In genomic region chr16:31290281-31290680, GRCm38 (mm10) we compare ENCODE assay signal across 8 mouse cellular contexts. TPM values are rescaled to one million over a fixed set of nuclear protein-coding genes. Genes with fewer than 3 reads are reported as not detected.
DNase-seq lines count a peak whose midpoint lies in the region; ATAC-seq lines count a peak whose summit lies in the region.

No protein-coding gene starts in this region.

- H3K4me1 ChIP-seq in forebrain, embryonic 14.5 days (ENCODE audit: control insufficient read depth, insufficient read depth, low read length): no peaks in the 10 kb centered on the region
- H3K4me1 ChIP-seq in forebrain, embryonic 11.5 days (replicated peaks; ENCODE audit: control insufficient read depth, insufficient read depth, low read length): no peaks in the 10 kb centered on the region
- H3K4me1 ChIP-seq in brown adipose tissue, adult 24 weeks (ENCODE audit: control insufficient read depth, insufficient read depth, insufficient read length, low read length): peaks cover 6% of the 10 kb centered on the region; the same call in 1 of the 2 replicates
- peaks cover 23% of the 10 kb centered on the region for H3K4me1 ChIP-seq in heart, embryonic 12.5 days (replicated peaks)
- H3K4me1 ChIP-seq in hindbrain, embryonic 13.5 days (replicated peaks): no peaks in the 10 kb centered on the region

- H3K9ac ChIP-seq in forebrain, embryonic 14.5 days (ENCODE audit: low read length): no peak overlapping the region
- no peak overlapping the region for H3K9ac ChIP-seq in forebrain, embryonic 11.5 days (ENCODE audit: low read length)
- H3K9ac ChIP-seq in heart, embryonic 12.5 days: no peak overlapping the region; the same call in 1 of the 2 replicates
- H3K9ac ChIP-seq in hindbrain, embryonic 13.5 days: no peak overlapping the region

- no peak for ATAC-seq in forebrain, embryonic 14.5 days
- no peak for ATAC-seq in forebrain, embryonic 11.5 days (replicated peaks; ENCODE audit: low FRiP score)
- ATAC-seq in heart, embryonic 12.5 days (ENCODE audit: insufficient number of reproducible peaks, low FRiP score): peak; percentile 85
- ATAC-seq in hindbrain, embryonic 13.5 days (ENCODE audit: low FRiP score): no peak

- H3K4me3 ChIP-seq in forebrain, embryonic 14.5 days (ENCODE audit: low read depth, low read length): no peak overlapping the region
- H3K4me3 ChIP-seq in forebrain, embryonic 11.5 days (ENCODE audit: low read depth, low read length): no peak overlapping the region
- peak overlapping the region; percentile 36 for H3K4me3 ChIP-seq in brown adipose tissue, adult 24 weeks (ENCODE audit: insufficient read depth, low read depth, low read length)
- no peak overlapping the region for H3K4me3 ChIP-seq in heart, embryonic 12.5 days
- H3K4me3 ChIP-seq in hindbrain, embryonic 13.5 days: no peak overlapping the region

- DNase-seq in forebrain, embryonic 14.5 days (ENCODE audit: low spot score): peak; percentile 60
- DNase-seq in forebrain, embryonic 11.5 days (ENCODE audit: low spot score): no peak
- peak; percentile 86 to 92 for DNase-seq in kidney, postnatal 4 days
- DNase-seq in lung, postnatal 10 days: peak; percentile 96
- DNase-seq in splenic B cell, adult 2 months (ENCODE audit: low read depth, low spot score): peak; percentile 59

- WGBS in forebrain, embryonic 14.5 days: 75% methylated on average over 10 of the region's 10 CpGs
- WGBS in forebrain, embryonic 11.5 days: 86% methylated on average over 10 of the region's 10 CpGs
- 18% methylated on average over 10 of the region's 10 CpGs for WGBS in heart, embryonic 12.5 days
- WGBS in hindbrain, embryonic 13.5 days: 77% methylated on average over 10 of the region's 10 CpGs

- H3K27me3 ChIP-seq in forebrain, embryonic 14.5 days (replicated peaks; ENCODE audit: control insufficient read depth, insufficient read depth, low read length): no peaks in the 10 kb centered on the region
- H3K27me3 ChIP-seq in forebrain, embryonic 11.5 days (ENCODE audit: control insufficient read depth, insufficient read depth, low read length): no peaks in the 10 kb centered on the region
- no peaks in the 10 kb centered on the region for H3K27me3 ChIP-seq in heart, embryonic 12.5 days (replicated peaks)
- H3K27me3 ChIP-seq in splenic B cell, adult 2 months (ENCODE audit: control insufficient read depth, insufficient read depth, low read length, poor library complexity, severe bottlenecking): no peaks in the 10 kb centered on the region
- H3K27me3 ChIP-seq in hindbrain, embryonic 13.5 days: no peaks in the 10 kb centered on the region

- H3K27ac ChIP-seq in forebrain, embryonic 14.5 days (ENCODE audit: low read depth, low read length): no peak overlapping the region
- no peak overlapping the region for H3K27ac ChIP-seq in forebrain, embryonic 11.5 days (ENCODE audit: low read depth, low read length)
- H3K27ac ChIP-seq in brown adipose tissue, adult 24 weeks (replicated peaks; ENCODE audit: low read depth, low read length): peak overlapping the region; percentile 99
- peak overlapping the region; percentile 89 for H3K27ac ChIP-seq in heart, embryonic 12.5 days (ENCODE audit: poor library complexity, severe bottlenecking)
- H3K27ac ChIP-seq in hindbrain, embryonic 13.5 days: no peak overlapping the region

- H3K9me3 ChIP-seq in forebrain, embryonic 14.5 days (replicated peaks; ENCODE audit: control insufficient read depth, low read length): no peaks in the 10 kb centered on the region
- H3K9me3 ChIP-seq in forebrain, embryonic 11.5 days (ENCODE audit: control insufficient read depth, low read length): no peaks in the 10 kb centered on the region
- H3K9me3 ChIP-seq in heart, embryonic 12.5 days (replicated peaks): no peaks in the 10 kb centered on the region
- no peaks in the 10 kb centered on the region for H3K9me3 ChIP-seq in hindbrain, embryonic 13.5 days

- no peak overlapping the region for H3K4me2 ChIP-seq in forebrain, embryonic 14.5 days (ENCODE audit: low read length)
- no peak overlapping the region for H3K4me2 ChIP-seq in forebrain, embryonic 11.5 days (ENCODE audit: low read depth, low read length, severe bottlenecking)
- peak overlapping the region; percentile 54 for H3K4me2 ChIP-seq in heart, embryonic 12.5 days
- H3K4me2 ChIP-seq in hindbrain, embryonic 13.5 days: no peak overlapping the region

- H3K36me3 ChIP-seq in forebrain, embryonic 14.5 days (ENCODE audit: control insufficient read depth, insufficient read depth, low read length): no peaks in the 10 kb centered on the region
- H3K36me3 ChIP-seq in forebrain, embryonic 11.5 days (ENCODE audit: control insufficient read depth, insufficient read depth, low read length): no peaks in the 10 kb centered on the region
- H3K36me3 ChIP-seq in heart, embryonic 12.5 days: no peaks in the 10 kb centered on the region
- no peaks in the 10 kb centered on the region for H3K36me3 ChIP-seq in splenic B cell, adult 2 months (ENCODE audit: control insufficient read depth, insufficient read depth, low read length, poor library complexity, severe bottlenecking)
- no peaks in the 10 kb centered on the region for H3K36me3 ChIP-seq in hindbrain, embryonic 13.5 days

RNA-seq across cellular contexts. Expression of gene Ppp1r2, which starts 15.2 kb away (rescaled TPM):
- polyA plus RNA-seq in forebrain, embryonic 14.5 days (2014; fragmentation: Nextera tagmentation; extraction: Ambion mirVana): 89.0 and 90.5 TPM in 2 replicates
- polyA plus RNA-seq in forebrain, embryonic 11.5 days (2014; fragmentation: Nextera tagmentation; extraction: Ambion mirVana): 109 and 110 TPM in 2 replicates
- 47.6 and 54.0 TPM in 2 replicates for polyA plus RNA-seq in brown adipose tissue, adult 24 weeks (2012; ENCODE audit: insufficient read depth, insufficient read length, missing spikeins)
- polyA plus RNA-seq in heart, embryonic 12.5 days (2016; fragmentation: Nextera tagmentation; extraction: Ambion mirVana): 97.2 and 103 TPM in 2 replicates
- 108 and 113 TPM in 2 replicates for polyA plus RNA-seq in hindbrain, embryonic 13.5 days (2015; fragmentation: Nextera tagmentation; extraction: Ambion mirVana)

RNA-seq across cellular contexts. Expression of gene Apod, which starts 24.3 kb away (rescaled TPM):
- 65.3 and 91.8 TPM in 2 replicates for polyA plus RNA-seq in forebrain, embryonic 14.5 days (2014; fragmentation: Nextera tagmentation; extraction: Ambion mirVana)
- polyA plus RNA-seq in forebrain, embryonic 11.5 days (2014; fragmentation: Nextera tagmentation; extraction: Ambion mirVana): 42.1 and 47.7 TPM in 2 replicates
- 24.1 and 27.9 TPM in 2 replicates for polyA plus RNA-seq in brown adipose tissue, adult 24 weeks (2012; ENCODE audit: insufficient read depth, insufficient read length, missing spikeins)
- 0.27 TPM in 1 of 2 replicates, not detected in the other for polyA plus RNA-seq in heart, embryonic 12.5 days (2016; fragmentation: Nextera tagmentation; extraction: Ambion mirVana)
- 62.3 and 64.0 TPM in 2 replicates for polyA plus RNA-seq in hindbrain, embryonic 13.5 days (2015; fragmentation: Nextera tagmentation; extraction: Ambion mirVana)

Comparison
In these comparisons a context has a peak if more than half of its experiments do, and no peak if none do; other contexts are left out.
1. H3K27ac ChIP-seq: peak in brown adipose tissue, adult 24 weeks (single experiment) and heart, embryonic 12.5 days (single experiment); none in forebrain, embryonic 14.5 days (single experiment), forebrain, embryonic 11.5 days (single experiment) and hindbrain, embryonic 13.5 days (single experiment).
2. RNA of gene Apod, which starts 24.3 kb away (polyA plus RNA-seq): 65.3 to 91.8 TPM in forebrain, embryonic 14.5 days, 62.3 to 64.0 TPM in hindbrain, embryonic 13.5 days, 42.1 to 47.7 TPM in forebrain, embryonic 11.5 days and 24.1 to 27.9 TPM in brown adipose tissue, adult 24 weeks; 0.27 TPM in heart, embryonic 12.5 days; every median in the first group is over 10 times any median in the second.